Mouse (Mus musculus) activated CD4-positive, CD25-positive, alpha-beta regulatory T cell (primary cell): ENCODE data around the gene Rab40c. TPM values are rescaled to one million over a fixed set of nuclear protein-coding genes. Genes with fewer than 3 reads are reported as not detected.

Source experiments
- polyA plus RNA-seq, 2 experiments: library from polyadenylated mRNA; unstranded; fragments of 100-300 nt; shearing (Covaris generic); gene quantifications; one replicate each; pipeline ENCODE4 v1.2.1; 2017

The Rab40c gene
- polyA plus RNA-seq = 10 to 100 TPM; 15.4 to 25.0 TPM

GRCm38 (mm10) chr17:25919144-25919785 is at the start of gene Rab40c:
TSS of gene Rab40c (minus strand) at chr17:25919727.

GRCm38 (mm10) chr17:25951803-25952623 is 32.5 kb upstream of the Rab40c start, which contains the start of gene A930017K11Rik:
TSS of gene A930017K11Rik (minus strand) at chr17:25952565.

GRCm38 (mm10) chr17:25944366-25945163 is 25.0 kb upstream of the Rab40c start, which contains the start of the genes Pigq and Nhlrc4:
TSS of gene Pigq (minus strand) at chr17:25944936.
TSS of gene Nhlrc4 (minus strand) at chr17:25944961.

GRCm38 (mm10) chr17:25880196-25880910 is 39.2 kb downstream of the Rab40c start, which contains the start of gene Wfikkn1:
TSS of gene Wfikkn1 (minus strand) at chr17:25880858.

GRCm38 (mm10) chr17:25874721-25875170 is 44.8 kb downstream of the Rab40c start, which contains the start of gene Mettl26:
TSS of gene Mettl26 (plus strand) at chr17:25875074.

GRCm38 (mm10) chr17:25868601-25869191 is 50.8 kb downstream of the Rab40c start, which contains the start of gene Mcrip2:
TSS of gene Mcrip2 (minus strand) at chr17:25868764.

GRCm38 (mm10) chr17:25860832-25861703 is 58.5 kb downstream of the Rab40c start, which contains the start of gene Wdr90:
TSS of gene Wdr90 (minus strand) at chr17:25861501.

GRCm38 (mm10) chr17:25844396-25844901 is 75.1 kb downstream of the Rab40c start, which contains the start of gene Rhot2:
TSS of gene Rhot2 (minus strand) at chr17:25844851.

GRCm38 (mm10) chr17:25841117-25841880 is 78.2 kb downstream of the Rab40c start, which contains the start of gene Gm20683:
TSS of gene Gm20683 (minus strand) at chr17:25841763.

GRCm38 (mm10) chr17:25837076-25837410 is 82.5 kb downstream of the Rab40c start, which contains the start of gene Rhbdl1:
TSS of gene Rhbdl1 (minus strand) at chr17:25837295.

GRCm38 (mm10) chr17:25833291-25833663 is 86.2 kb downstream of the Rab40c start, which contains the start of gene Stub1:
TSS of gene Stub1 (minus strand) at chr17:25833404.

Other genes with a start within 250 kb of the Rab40c start
- gene Gng13, start 202.6 kb downstream of the Rab40c start, polyA plus RNA-seq = not detected
- gene Chtf18, start 192.3 kb downstream of the Rab40c start, polyA plus RNA-seq = 1 to 10 TPM; 5.2 to 5.4 TPM
- gene Rpusd1, start 192.1 kb downstream of the Rab40c start, polyA plus RNA-seq = 10 to 100 TPM; 15.3 to 15.4 TPM
- not detected for gene Mslnl, start 183.7 kb downstream of the Rab40c start, polyA plus RNA-seq
- gene Msln, start 165.3 kb downstream of the Rab40c start, polyA plus RNA-seq = under 1 TPM in 1 of 2 experiments, not detected in 1; 0.26 TPM
- 10 to 100 TPM; 18.7 to 25.8 TPM for gene Narfl, start 146.0 kb downstream of the Rab40c start, polyA plus RNA-seq
- gene Haghl, start 134.1 kb downstream of the Rab40c start, polyA plus RNA-seq = 10 to 100 TPM; 46.8 to 50.3 TPM
- gene Ccdc78, start 133.1 kb downstream of the Rab40c start, polyA plus RNA-seq = under 1 TPM; 0.59 to 0.72 TPM
- gene Fam173a, start 126.8 kb downstream of the Rab40c start, polyA plus RNA-seq = 100 to 1,000 TPM; 177 to 212 TPM
- 1 to 10 TPM in 1 of 2 experiments, not detected in 1; 1.1 TPM for gene AC134908.4, start 124.1 kb downstream of the Rab40c start, polyA plus RNA-seq
- gene Metrn, start 122.6 kb downstream of the Rab40c start, polyA plus RNA-seq = 10 to 100 TPM; 37.5 to 46.1 TPM
- gene Fbxl16, start 110.6 kb downstream of the Rab40c start, polyA plus RNA-seq = not detected
- gene Wdr24, start 96.1 kb downstream of the Rab40c start, polyA plus RNA-seq = 10 to 100 TPM; 22.8 to 29.5 TPM
- 10 to 100 TPM; 16.2 to 25.7 TPM for gene Jmjd8, start 90.9 kb downstream of the Rab40c start, polyA plus RNA-seq
- gene Stub1, start 86.3 kb downstream of the Rab40c start, polyA plus RNA-seq = 100 to 1,000 TPM; 130 TPM
- gene Rhbdl1, start 82.4 kb downstream of the Rab40c start, polyA plus RNA-seq = 1 to 10 TPM; 1.5 to 3.3 TPM
- gene Gm20683, start 78.0 kb downstream of the Rab40c start, polyA plus RNA-seq = 1 to 10 TPM; 2.5 to 3.2 TPM
- 10 to 100 TPM; 32.6 to 40.3 TPM for gene Rhot2, start 74.9 kb downstream of the Rab40c start, polyA plus RNA-seq
- gene Wdr90, start 58.2 kb downstream of the Rab40c start, polyA plus RNA-seq = 10 to 100 TPM in 1 of 2 experiments, 1 to 10 TPM in 1; 5.7 to 11.5 TPM
- 1 to 10 TPM; 4.5 to 5.5 TPM for gene Mcrip2, start 51.0 kb downstream of the Rab40c start, polyA plus RNA-seq
- gene Mettl26, start 44.7 kb downstream of the Rab40c start, polyA plus RNA-seq = 100 to 1,000 TPM in 1 of 2 experiments, 10 to 100 TPM in 1; 82.0 to 102 TPM
- gene Wfikkn1, start 38.9 kb downstream of the Rab40c start, polyA plus RNA-seq = 1 to 10 TPM; 1.5 to 1.9 TPM
- gene Pigq, start 25.2 kb upstream of the Rab40c start, polyA plus RNA-seq = 10 to 100 TPM; 25.0 to 52.5 TPM
- not detected for gene Nhlrc4, start 25.2 kb upstream of the Rab40c start, polyA plus RNA-seq
- under 1 TPM in 1 of 2 experiments, not detected in 1; 0.17 TPM for gene A930017K11Rik, start 32.8 kb upstream of the Rab40c start, polyA plus RNA-seq
- 10 to 100 TPM; 21.3 to 28.1 TPM for gene Capn15, start 66.1 kb upstream of the Rab40c start, polyA plus RNA-seq
- gene Rab11fip3, start 149.8 kb upstream of the Rab40c start, polyA plus RNA-seq = 10 to 100 TPM; 10.7 to 12.3 TPM
- 10 to 100 TPM; 23.0 to 30.8 TPM for gene Decr2, start 170.6 kb upstream of the Rab40c start, polyA plus RNA-seq
- gene Nme4, start 175.9 kb upstream of the Rab40c start, polyA plus RNA-seq = 10 to 100 TPM in 1 of 2 experiments, 1 to 10 TPM in 1; 2.7 to 15.3 TPM
- gene Tmem8, start 193.6 kb upstream of the Rab40c start, polyA plus RNA-seq = 10 to 100 TPM; 10.9 to 27.2 TPM
- gene Mrpl28, start 203.8 kb upstream of the Rab40c start, polyA plus RNA-seq = 10 to 100 TPM; 66.4 to 87.1 TPM
- gene Axin1, start 219.0 kb upstream of the Rab40c start, polyA plus RNA-seq = 10 to 100 TPM; 80.7 to 84.0 TPM